Mouse (Mus musculus): ENCODE data around the gene Cnr1.

- TF ChIP-seq POLR2A (IDR thresholded peaks at IDR 0.05; ENCODE audit: low read depth, low read length) (no peak), CTCF (IDR thresholded peaks at IDR 0.05; ENCODE audit: extremely low read depth, insufficient read length, insufficient replicate concordance, low read depth, low read length) (no peak)
These were observed 34.1 kb downstream of the Cnr1 start for GRCm38 (mm10) chr4:33958515-33958914.

Data from small intestine, adult 2 months (tissue).